Mouse (Mus musculus): ENCODE measurements at regions not wholly inside any gene's neighbourhood (a gene's known extent, or its start where the extent isn't known, plus 50 kb on each side); places are given as distances from the start of the nearest gene placed in this dataset.
"Not testable (repeated sequence)": the region's sequence is repeated elsewhere in the genome, so short reads cannot be mapped to it uniquely, and the experiment has no call there.

GRCm38 (mm10) chr1:152252658-152253267, 133.7 kb downstream of the Tsen15 start:
- no peak for DNase-seq (ENCODE audit: low spot score in 2 of 2)

GRCm38 (mm10) chr1:152241026-152241425, 145.5 kb downstream of the Tsen15 start:
- DNase-seq (ENCODE audit: low spot score in 2 of 2): no peak

DNA sequence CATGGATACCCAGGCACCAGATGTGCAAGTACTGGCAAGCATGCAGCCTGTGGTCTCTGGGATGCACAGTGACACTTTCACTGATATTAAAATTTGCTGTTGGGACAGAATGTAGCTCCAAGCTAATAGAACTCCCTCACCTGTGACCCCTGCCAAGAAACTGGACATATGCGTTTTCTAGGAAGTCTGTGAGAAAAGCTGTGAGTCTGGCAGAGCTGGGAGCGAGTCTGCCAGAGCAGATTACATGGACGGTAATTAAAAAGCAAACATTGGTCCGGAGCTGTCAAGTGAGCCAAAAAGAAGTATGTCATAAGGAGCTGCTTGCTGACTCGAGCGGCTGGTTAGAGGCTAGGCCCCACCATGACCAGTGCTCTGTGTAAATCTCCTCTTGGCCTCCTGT, 147.1 kb downstream of the Tsen15 start:
- DNase-seq (ENCODE audit: low spot score in 2 of 2): no peak

DNA sequence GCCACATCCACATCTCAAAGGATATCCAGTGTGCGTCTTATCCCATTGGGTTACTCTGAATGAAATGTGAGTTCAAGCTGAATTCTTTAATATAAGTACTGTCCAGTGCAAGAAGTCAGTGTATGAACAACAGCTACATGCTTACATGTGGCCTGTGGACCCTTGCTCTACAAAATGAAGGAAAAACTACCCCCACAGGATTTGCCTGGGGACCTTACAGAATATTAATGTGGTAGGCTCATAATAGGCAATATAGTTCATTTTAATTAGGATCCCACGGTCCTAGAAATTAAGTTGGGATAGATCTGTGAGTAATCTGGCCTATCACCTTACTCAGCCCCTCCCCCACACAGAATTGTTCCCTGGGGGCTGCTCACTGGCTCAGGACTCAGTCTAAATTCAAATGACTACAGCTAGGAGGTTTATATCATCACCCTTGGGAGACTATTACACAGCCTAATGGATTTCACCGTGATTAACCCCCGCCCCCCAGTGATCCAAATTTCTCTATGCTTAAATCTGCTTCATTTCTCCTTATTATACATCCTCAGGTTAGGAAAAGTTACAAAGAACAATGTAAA, 145.4 kb upstream of the 1700025G04Rik start:
- DNase-seq (ENCODE audit: low spot score in 2 of 2): no peak

- DNase-seq (ENCODE audit: low spot score in 2 of 2): no peak
These were observed 144.8 kb upstream of the 1700025G04Rik start for GRCm38 (mm10) chr1:152234716-152235115.

- peak in 1 of 2 experiments; percentile 29 for DNase-seq (ENCODE audit: low spot score in 2 of 2)
These were observed 141.8 kb upstream of the 1700025G04Rik start for GRCm38 (mm10) chr1:152231717-152232202.

DNA sequence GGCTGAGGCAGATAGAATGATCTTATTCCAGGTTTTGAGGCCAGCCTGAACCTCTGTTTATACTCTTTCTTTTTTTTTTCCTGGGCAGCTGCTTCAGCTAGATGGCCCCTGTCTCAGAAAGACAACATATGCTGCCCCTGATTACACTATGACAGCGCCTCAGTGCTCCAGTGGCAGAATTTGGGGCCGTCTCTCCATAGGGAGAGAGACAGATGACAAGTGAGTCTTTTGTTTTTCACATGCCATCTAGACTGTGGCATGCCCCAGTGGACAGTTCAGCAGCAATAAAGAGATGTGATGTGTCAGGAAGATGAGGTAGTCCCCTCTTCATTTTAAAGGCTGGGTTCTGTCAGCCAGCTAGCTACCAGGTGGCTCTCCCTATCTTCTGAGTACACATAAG, 139.8 kb upstream of the 1700025G04Rik start:
- no peak for DNase-seq (ENCODE audit: low spot score in 2 of 2)

DNA sequence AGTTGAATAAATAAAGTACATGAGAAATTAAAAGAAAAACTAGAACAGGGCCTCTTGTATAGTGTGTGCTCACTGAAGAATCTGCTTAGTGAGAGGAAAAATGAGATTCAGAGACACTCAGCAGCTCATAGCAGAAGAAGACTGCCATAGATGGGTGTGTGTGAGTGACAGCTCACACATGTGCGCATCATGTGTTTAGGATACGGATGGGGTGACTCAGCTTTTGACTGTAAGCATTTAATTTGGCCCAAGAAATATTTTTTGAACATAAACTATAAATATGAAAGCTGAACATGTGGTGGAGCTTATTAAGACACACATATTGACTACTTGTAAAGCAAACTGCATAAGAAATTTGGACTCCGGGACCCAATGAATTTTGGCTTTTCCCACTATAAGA, 136.1 kb upstream of the 1700025G04Rik start:
- DNase-seq (ENCODE audit: low spot score in 2 of 2): no peak

DNA sequence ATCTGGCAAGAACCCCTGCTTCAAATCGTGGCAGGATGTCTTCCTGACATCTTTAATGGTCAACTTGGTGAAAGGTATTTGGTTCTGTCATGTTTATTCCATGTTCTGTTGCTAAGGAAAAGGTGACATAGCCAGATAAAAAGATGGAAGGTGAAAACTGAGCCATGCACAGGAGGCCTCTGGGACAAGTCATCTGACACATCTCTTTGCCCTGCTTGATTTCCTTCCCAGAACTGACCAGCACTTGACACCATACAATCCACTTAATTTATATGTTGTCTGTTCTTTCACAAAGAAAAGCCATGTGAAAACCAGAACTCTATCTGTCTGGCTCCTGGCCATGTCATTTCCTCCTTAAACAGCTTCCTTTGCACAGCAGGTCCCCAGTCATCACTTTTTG, 133.7 kb upstream of the 1700025G04Rik start:
- no peak for DNase-seq (ENCODE audit: low spot score in 2 of 2)

DNA sequence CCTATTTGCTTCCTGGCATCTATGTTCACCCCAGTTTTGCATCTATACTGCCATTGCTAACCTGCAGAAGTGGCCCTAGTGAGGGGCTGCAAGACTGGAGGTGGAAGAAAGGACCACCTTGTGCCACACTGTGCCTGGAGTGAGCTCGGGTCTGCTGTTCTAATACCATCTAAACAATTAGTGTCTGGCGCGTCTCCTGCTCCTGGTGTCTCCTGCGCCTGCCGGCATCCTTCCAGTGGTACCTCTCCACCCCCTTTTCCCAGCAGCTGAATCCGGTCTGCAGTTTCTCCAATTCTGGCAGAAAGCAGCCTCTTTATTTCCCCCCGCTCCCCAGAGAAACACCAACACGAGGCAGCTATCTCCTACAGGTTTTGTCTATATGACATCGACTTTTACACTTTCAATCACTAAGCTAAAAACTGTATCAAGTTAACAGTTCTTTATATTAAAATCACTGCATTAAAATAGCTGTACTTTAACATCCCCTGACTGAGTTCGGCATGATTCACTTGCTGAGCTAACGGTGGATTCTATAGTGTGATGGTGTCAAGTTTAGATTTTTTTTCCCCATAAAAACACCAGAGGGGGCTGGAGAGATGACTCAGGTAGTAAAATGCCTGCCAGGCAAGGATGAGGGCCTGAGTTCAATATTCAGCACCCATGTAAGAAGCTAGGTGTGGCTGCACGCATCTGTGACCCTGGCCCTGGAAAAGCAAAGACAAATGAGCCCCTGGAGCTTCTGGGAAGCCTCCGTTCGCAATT, 131.1 kb upstream of the 1700025G04Rik start:
- no peak for DNase-seq (ENCODE audit: low spot score in 2 of 2)

DNA sequence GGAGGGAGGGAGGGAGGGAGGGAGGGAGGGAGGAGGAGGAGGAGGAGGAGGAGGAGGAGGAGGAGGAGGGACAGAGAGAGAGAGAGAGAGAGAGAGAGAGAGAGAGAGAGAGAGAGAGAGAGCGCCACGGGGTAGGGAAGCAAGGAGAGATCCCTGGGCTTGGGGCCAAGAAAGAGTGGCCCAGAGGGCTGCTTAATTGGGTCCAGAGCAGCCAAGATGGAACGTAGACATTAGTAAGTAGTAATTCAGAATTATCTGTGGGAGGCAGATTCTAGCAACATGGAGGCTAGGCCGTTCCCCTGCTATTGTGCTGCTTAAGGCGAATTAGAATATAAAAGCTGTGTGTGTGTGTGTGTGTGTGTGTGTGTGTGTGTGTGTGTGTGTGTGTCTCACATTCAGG, 129.8 kb upstream of the 1700025G04Rik start:
- not testable (repeated sequence) for DNase-seq (ENCODE audit: low spot score in 2 of 2)

DNA sequence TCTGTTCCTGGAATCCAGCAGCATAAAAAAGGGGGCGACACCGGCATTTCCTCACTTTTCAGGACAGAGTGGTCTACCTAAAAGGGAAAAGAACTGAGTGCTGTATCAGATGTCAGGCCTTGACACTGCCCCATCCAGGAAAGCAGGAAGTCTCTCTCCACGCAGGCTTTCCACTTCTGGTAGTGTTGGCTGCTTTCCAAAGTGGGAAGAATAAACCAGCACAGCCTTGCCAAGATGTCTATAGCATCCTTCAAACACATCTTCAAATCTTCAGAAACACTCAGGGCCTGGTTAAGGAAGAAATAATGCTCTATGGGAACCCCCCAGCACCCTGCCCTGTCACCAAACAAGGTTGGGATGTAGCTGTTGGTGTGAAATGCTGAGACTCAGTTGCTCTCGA, 127.5 kb upstream of the 1700025G04Rik start:
- no peak for DNase-seq (ENCODE audit: low spot score in 2 of 2)

DNA sequence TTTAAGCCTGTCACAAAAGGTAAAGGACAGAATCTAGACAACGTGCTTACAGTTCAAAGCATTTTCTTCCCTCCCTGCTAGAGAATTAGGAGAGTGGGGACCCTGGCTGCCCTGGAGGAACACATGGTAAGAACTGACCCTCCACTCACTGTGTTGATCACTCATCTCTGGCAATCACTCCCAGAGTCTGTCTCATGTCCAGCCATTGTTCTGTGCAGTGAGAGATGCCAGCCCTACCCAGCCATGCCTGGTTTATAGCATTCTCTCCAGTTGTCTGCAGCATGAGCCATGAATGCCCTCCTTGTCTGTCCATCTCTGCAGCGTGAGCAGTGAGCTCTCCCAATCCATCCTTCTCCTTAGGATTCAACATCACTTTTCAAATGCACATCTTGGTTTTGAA, 124.5 kb upstream of the 1700025G04Rik start:
- no peak for DNase-seq (ENCODE audit: low spot score in 2 of 2)

DNA sequence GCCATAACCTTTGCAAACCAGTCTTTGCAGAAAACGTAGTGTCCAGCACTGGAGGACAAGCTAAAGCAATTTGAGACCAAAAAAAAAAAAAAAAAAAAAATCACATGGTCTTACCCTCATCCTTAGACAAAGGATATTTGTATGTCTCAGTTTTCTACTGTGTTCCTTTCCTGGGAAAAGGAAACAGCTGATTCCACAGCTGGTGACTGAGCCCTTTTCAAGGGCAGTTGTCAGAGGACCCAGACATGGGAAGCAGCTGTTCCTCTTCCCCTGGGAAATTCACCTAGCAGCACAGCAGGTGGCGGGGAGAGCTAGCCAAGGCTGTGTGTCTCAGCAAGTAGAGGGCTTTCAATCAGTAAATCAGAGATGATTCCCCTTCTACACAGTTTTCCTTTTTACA, 113.3 kb upstream of the 1700025G04Rik start:
- DNase-seq (ENCODE audit: low spot score in 2 of 2): no peak

DNA sequence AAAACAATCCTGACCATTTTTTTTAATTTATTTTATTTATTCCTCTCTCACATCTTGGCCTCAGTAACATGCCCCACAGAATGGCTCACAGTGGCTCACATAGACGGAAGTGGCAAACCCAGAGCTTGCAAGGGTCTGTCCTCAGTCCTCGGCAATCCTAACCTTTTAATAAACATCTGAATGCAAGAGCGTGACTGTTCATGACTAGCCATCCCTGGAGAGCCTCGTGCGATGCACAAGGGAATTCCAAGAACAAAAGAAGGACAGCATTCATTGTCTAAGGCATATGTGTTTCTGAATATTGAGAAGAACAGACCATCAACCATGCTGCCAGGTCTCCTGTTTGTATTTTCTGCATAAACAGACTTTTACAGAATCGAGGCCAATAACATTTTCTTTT, 98.8 kb upstream of the 1700025G04Rik start:
- DNase-seq (ENCODE audit: low spot score in 2 of 2): no peak

- no peak for DNase-seq (ENCODE audit: low spot score in 2 of 2)
These were observed 95.0 kb upstream of the 1700025G04Rik start for GRCm38 (mm10) chr1:152184956-152185355.

DNA sequence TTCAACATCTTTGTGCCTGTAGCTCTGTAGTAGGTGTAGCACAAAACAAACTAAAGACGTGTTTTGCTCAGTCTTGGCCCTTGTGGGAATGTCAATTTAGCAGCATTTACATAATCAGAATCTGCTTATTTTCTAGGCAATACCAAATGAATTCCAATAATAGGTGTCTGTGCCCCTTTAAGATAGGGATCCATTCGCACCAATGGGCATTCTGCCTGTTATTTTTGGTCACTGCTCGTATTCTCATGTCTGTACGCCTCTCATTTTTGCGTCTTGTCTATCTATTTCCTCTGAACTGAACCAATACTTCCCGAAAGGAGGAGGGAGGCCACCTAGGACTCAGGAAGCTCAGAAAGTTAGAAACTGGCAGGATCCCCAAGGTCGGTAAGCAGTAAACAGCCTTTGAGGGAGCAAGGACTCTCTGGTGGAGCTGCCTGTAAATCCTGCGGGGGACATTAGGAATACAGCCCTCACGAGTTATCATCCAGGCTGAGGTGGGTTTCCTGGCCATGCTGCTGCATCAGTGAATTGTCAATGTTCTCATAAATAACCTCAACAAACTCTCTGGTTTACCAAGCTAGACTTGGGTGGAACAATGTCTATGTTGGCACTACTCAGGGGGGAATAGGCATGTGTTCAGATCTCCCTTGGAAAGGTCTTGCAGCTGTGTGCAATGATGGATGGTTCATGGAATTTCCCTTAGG, 86.5 kb upstream of the 1700025G04Rik start:
- DNase-seq (ENCODE audit: low spot score in 2 of 2): no peak

- no peak for DNase-seq (ENCODE audit: low spot score in 2 of 2)
These were observed 85.8 kb upstream of the 1700025G04Rik start for GRCm38 (mm10) chr1:152175691-152176090.

- peak in 1 of 2 experiments; percentile 45 for DNase-seq (ENCODE audit: low spot score in 2 of 2)
These were observed 84.5 kb upstream of the 1700025G04Rik start for GRCm38 (mm10) chr1:152174464-152174863.

- DNase-seq (ENCODE audit: low spot score in 2 of 2): peak; percentile 38 to 55
These were observed 81.3 kb upstream of the 1700025G04Rik start for GRCm38 (mm10) chr1:152171034-152171790.

GRCm38 (mm10) chr1:152170583-152170982, 80.7 kb upstream of the 1700025G04Rik start:
- no peak for DNase-seq (ENCODE audit: low spot score in 2 of 2)

Measured in layer of hippocampus, postnatal 14 days (tissue).